Mouse (Mus musculus): Measurements from ENCODE around the gene Ipmk.
"Not testable (repeated sequence)": the region's sequence is repeated elsewhere in the genome, so short reads cannot be mapped to it uniquely, and the experiment has no call there.

Gene Ipmk

GRCm38 (mm10) chr10:71373706-71374105, 26.1 kb downstream of the Ipmk start:
- DNase-seq = no peak

DNA sequence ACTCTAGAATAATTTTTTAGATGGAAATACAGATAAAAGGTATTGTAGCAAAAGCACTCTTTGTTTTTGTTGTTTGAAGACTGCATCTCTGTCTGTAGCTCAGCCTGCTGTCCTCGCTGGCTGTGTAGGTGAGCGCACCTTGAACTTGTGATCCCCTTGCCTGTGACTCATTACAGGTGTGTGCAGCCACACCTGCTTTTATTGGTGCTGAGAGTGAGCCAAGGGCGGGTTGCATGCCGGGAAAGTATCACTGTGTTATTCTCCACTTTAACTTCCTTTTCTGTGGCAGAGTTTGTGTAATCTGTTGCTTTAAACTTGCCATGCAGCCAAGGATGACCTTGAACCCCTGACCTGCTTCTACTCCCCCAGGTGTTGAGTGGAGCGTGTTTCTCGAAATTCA, 28.5 kb downstream of the Ipmk start:
- DNase-seq = no peak

GRCm38 (mm10) chr10:71380406-71380805, 32.8 kb downstream of the Ipmk start:
- DNase-seq = no peak

- DNase-seq = no peak
These were observed 34.0 kb downstream of the Ipmk start for GRCm38 (mm10) chr10:71381471-71382033.

DNA sequence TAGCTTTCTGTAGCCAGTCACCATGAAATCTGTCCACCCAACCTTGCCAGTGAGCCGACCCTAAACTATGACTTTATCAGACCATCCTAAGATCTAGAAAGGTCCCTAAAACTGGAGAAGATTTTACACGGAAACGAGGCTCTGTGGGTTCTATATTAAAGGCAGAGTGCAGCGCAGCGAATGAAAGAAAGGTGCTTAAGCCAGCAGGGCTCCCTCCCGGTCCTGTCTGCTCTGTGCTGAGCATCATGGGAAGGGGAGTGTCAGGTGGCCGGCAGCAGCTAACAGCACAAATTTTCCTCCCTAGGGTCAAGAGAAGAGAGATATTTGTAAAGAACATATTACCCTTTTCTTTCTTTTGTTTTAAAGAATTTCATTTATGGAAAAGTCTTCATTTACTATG, 34.5 kb downstream of the Ipmk start:
- DNase-seq = no peak

- no peak for DNase-seq
These were observed 35.4 kb downstream of the Ipmk start for GRCm38 (mm10) chr10:71382858-71383551.

DNA sequence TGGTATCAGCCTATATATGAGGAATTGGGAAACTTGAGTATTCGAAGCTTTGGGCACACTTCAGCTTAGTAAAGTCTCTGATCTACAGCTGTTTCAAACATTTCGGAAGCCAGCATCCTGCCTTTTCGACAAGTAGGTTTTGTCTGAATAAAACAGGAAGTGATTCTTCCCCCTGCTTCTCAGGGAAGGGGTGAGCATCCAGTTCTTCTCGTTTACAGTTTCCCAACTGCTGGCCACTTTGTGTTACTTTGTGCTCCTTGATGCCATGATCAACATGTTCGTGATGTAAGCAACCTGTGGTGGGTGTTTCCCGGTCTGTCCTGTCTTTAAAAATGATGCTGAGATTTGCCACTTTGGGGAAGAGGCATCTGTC, 36.0 kb downstream of the Ipmk start:
- not testable (repeated sequence) for DNase-seq

DNA sequence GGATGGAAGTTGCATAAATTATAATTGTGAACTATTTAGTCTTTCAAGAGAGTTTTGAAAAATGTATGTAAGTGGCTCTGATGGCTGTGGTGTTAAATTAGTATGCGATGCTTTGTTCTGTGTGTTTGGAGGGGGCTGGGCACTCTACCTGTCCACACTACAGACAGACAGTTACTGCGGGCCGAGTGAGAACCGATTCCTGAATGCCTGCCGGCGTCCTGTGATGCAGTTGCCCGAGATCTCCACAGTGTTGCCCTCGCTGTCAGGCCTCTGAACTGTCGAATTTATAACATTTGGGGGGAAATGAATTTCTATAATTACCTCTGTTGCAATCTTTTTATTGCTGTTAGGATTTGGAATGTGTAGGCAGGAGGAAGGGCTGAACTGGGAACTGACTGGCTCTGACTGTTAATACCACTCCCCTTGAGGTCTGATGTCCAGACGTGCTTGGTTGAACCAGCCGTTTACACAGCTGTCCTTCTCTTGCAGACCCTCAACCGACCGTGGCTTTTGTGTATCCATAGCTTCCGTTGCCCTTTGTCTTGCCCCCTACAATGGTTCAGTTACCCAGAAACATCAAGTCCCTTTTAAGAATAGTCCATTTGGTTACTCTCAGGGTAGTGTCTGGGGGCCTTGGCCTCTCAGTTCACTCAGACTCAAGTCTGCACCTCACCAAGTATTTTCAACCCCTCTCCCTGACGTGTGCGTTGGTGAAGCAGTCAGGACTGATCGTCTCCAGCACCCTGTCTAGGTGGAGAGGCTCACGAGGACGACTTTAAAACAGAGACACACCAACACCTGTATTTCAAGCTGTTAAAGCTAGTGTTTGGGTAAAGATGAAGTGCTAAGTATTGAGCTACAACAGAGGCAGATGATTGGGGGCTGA, 36.8 kb downstream of the Ipmk start:
- DNase-seq = peak; percentile 34

DNA sequence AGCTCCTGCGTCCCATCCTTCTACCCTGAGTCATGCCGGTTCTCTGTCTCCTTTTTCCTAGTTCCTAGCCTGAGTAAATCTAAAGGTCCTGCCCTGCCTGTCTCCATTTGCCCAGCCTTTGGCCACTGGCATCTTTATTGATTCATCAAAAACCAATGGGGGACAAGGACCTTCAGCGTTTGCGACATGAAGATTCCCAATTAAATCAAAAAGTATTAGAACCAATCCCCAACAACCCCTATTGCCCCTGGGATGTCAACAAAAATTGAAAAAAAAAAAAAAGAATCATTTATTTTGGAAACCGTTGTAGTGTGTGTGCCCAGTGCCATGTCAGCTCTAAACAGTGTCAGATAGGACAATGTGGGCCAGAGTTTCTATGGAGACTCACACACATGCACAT, 41.7 kb downstream of the Ipmk start:
- DNase-seq = no peak

GRCm38 (mm10) chr10:71398383-71399145, 51.0 kb downstream of the Ipmk start:
- DNase-seq = no peak

GRCm38 (mm10) chr10:71399399-71399798, 51.8 kb downstream of the Ipmk start:
- no peak for DNase-seq

GRCm38 (mm10) chr10:71399987-71400386, 52.4 kb downstream of the Ipmk start:
- no peak for DNase-seq

- peak; percentile 70 for DNase-seq
These were observed 53.5 kb downstream of the Ipmk start for GRCm38 (mm10) chr10:71400818-71401646.

DNA sequence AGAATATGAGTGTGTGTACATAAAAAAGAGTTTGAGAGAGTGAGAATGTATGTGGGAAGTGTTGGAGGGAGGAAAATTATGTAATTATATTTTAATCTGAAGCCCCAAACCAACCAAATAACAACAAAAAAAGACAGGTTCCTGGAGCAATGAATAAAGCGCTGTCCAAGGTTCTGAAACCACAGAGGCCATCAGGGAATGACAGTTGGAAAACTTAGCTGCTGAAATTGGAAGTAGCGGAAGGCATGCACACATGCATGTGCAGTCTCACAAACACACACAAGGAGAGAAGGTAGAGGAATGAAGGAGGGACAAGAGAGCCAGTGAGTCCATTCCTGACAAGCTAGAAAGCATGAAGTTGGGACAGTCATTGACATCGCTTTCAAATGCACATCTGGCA, 56.1 kb downstream of the Ipmk start:
- DNase-seq = peak; percentile 55

DNA sequence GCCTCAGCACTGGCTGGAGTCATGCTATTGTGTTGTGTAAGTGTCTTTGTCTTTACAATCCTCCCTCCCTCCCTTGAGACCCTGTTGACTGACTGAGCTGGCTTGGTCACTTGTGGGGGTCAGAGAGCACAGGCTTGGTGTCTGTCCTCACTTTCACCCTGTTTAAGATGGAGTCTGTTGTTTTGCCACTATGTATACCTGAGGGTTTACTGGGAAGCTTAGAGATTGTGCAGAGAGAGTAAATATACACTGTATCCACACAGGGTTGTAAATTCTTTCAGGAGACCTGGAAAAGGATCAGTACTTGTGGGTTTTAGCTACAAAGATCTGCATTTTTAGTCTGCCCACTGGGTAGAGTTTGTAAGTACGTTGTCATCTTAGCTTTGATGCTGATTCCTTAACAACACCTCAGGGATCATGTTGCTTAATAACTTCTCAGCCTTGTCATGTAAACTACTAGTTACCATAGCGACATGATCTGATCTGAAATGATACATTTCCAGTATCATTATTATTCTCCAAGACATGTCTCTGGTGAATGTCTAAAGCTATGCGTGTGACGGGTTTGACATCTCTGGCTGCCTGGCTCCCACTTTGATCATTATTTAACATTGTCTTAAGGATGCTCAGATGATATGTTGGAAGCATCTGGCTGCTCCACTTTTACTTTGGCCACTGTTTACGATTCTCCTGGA, 58.1 kb downstream of the Ipmk start:
- DNase-seq = no peak

- DNase-seq = no peak
These were observed 62.4 kb downstream of the Ipmk start for GRCm38 (mm10) chr10:71409948-71410347.

DNA sequence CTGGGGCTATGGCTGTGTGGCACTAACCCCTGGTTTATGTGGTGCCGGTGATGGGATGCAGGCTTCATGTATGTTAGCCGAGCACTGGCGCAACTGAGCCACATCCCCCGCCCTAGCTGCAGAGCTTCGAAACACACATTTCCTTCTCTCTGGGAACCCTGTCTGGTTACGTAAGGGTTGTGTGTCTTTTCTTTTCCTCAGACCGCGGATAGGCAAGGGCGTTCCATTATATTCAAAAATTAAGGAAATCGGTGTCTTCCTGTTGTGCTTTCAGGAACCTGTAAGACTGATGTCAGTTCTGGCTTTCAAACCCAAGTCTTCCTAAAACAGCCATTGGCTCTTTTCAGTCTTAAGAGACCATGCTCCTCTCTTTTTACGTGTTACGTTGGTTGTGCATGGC, 65.8 kb downstream of the Ipmk start:
- no peak for DNase-seq

GRCm38 (mm10) chr10:71421531-71421930, 74.0 kb downstream of the Ipmk start:
- DNase-seq = no peak

- DNase-seq = peak; percentile 81
These were observed 74.8 kb downstream of the Ipmk start for GRCm38 (mm10) chr10:71422047-71423037.

- DNase-seq = no peak
These were observed 79.2 kb downstream of the Ipmk start for GRCm38 (mm10) chr10:71426740-71427139.

All from embryo, embryonic 11 days (tissue).